Mouse (Mus musculus) liver, embryonic 14.5 days (tissue): Measurements from ENCODE around the gene Clip2.

Source experiments
- CTCF ChIP-seq: IDR thresholded peaks from 2 replicates; pipeline ENCODE4 v1.5.1; 2016; ENCODE audit warnings: antibody characterized with exemption, low read depth, control low read depth
- EP300 ChIP-seq: IDR thresholded peaks from 2 replicates; pipeline ENCODE4 v1.6.1; 2016; ENCODE audit warnings: antibody characterized with exemption, low read depth

GRCm38 (mm10) chr5:134567445-134567844 is 15.2 kb upstream of the Clip2 start:
- no peak for TF ChIP-seq CTCF
- TF ChIP-seq EP300, result no peak
